Mouse (Mus musculus) neural tube, embryonic 11.5 days (tissue): Measurements from ENCODE around the gene Etv5. TPM values are rescaled to one million over a fixed set of nuclear protein-coding genes. Genes with fewer than 3 reads are reported as not detected.

Experiments used
- ATAC-seq: fragments of 200-750 bp; cut with Nextera tagmentation; 2 replicates; pipeline ENCODE4 v1.8.0; 2017; ENCODE audit warnings: moderate number of reproducible peaks, mild to moderate bottlenecking, moderate TSS enrichment, moderate library complexity; ENCODE audit not compliant: insufficient read depth, low FRiP score, low TSS enrichment
- DNase-seq: peaks from one replicate; pipeline ENCODE4 v3.0.0-alpha.2; 2015; ENCODE audit warnings: low spot score
- H3K27ac ChIP-seq: fragments of 300-500 bp; sonication (generic); 2 replicates; pipeline ENCODE4 v1.5.1; 2014; ENCODE audit warnings: low read depth, mild to moderate bottlenecking, low read length
- H3K27me3 ChIP-seq: fragments of 300-500 bp; sonication (generic); 2 replicates; pipeline ENCODE4 v1.6.1; 2014; ENCODE audit warnings: mild to moderate bottlenecking, low read length, mixed read lengths; ENCODE audit not compliant: control insufficient read depth, insufficient read depth
- H3K36me3 ChIP-seq: fragments of 300-500 bp; sonication (generic); 2 replicates; pipeline ENCODE4 v1.6.1; 2014; ENCODE audit warnings: mild to moderate bottlenecking, low read length, moderate library complexity, mixed read lengths; ENCODE audit not compliant: control insufficient read depth, insufficient read depth
- H3K4me1 ChIP-seq: fragments of 300-500 bp; sonication (generic); 2 replicates; pipeline ENCODE4 v1.6.1; 2014; ENCODE audit warnings: low read length, mixed read lengths; ENCODE audit not compliant: control insufficient read depth, insufficient read depth
- H3K4me2 ChIP-seq: fragments of 300-500 bp; sonication (generic); 2 replicates; pipeline ENCODE4 v1.6.1; 2014; ENCODE audit warnings: low read depth, mild to moderate bottlenecking, moderate library complexity
- H3K4me3 ChIP-seq: fragments of 300-500 bp; sonication (generic); 2 replicates; pipeline ENCODE4 v1.5.1; 2014; ENCODE audit warnings: low read depth, low read length
- H3K9ac ChIP-seq: fragments of 300-500 bp; sonication (generic); 2 replicates; pipeline ENCODE4 v1.6.1; 2014; ENCODE audit warnings: mild to moderate bottlenecking, low read length
- H3K9me3 ChIP-seq: fragments of 300-500 bp; sonication (generic); 2 replicates; pipeline ENCODE4 v1.6.1; 2016; ENCODE audit warnings: low read length; ENCODE audit not compliant: control insufficient read depth
- WGBS: fragments of 180-500 bp; shearing (Covaris S2); extraction: QIAGEN DNeasy Blood & Tissue Kit; methylation state at CpG from one replicate; pipeline ENCODE4 v1.1.7; 2014; 5-methylcytosine and 5-hydroxymethylcytosine counted together
- polyA plus RNA-seq: library from polyadenylated mRNA; unstranded; fragments of >200 nt; fragmentation: Nextera tagmentation; extraction: Ambion mirVana; gene quantifications from 2 replicates; pipeline ENCODE4 v1.2.1, GENCODE M21; 2014

Gene Etv5
- polyA plus RNA-seq, result 18.8 and 19.5 TPM in 2 replicates

DNA sequence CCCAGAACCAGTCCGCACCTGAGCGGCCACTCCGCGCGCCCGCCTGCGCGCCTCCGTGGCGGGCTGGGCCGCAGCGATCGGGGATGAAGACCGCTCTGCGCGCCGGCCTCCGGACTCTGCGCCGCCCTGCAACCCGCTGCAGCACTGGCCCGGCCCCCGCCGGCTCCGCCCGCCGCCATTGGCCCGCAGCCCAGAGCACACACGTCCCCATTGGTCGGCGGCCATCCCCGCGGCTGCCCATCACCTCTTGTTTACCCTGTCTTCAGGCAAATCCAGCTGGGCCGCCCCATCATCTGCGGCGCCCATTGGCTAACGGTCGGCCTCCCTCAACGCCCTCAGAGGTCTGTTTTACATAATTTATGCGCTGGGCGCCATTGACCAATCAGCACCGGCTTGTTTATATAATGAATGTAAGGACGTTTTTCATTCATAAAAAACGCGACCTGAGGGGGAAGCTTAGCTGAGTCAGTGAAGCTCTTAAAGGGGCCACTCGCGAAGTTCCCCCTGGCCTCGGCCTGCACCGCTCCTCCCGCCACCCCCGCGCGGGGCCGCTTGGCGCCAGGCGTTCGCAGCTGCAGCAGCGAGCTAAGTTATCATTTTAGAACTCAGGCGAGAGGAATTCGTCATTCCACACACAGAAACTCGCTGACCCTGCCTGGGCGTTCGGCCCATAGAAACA lies at the start of gene Etv5:
TSS of gene Etv5 (minus strand) at position 221 of the 679 bp plus-strand sequence.
- H3K4me2 ChIP-seq, result peak within 1 kb of the TSS; percentile 99
- H3K4me1 ChIP-seq, result peaks cover 8% of the 10 kb centered on the region
- H3K36me3 ChIP-seq, result no peaks in the 10 kb centered on the region
- peak; percentile 99 for ATAC-seq
- WGBS, result 0% methylated on average over 55 of the region's 63 CpGs
- no peak within 1 kb of the TSS for H3K27ac ChIP-seq
- peak; percentile 99 for DNase-seq
- peak within 1 kb of the TSS; percentile 64 for H3K4me3 ChIP-seq
- H3K27me3 ChIP-seq, result peaks cover 14% of the 10 kb centered on the region
- no peaks in the 10 kb centered on the region for H3K9me3 ChIP-seq
- peak within 1 kb of the TSS; percentile 61 for H3K9ac ChIP-seq

DNA sequence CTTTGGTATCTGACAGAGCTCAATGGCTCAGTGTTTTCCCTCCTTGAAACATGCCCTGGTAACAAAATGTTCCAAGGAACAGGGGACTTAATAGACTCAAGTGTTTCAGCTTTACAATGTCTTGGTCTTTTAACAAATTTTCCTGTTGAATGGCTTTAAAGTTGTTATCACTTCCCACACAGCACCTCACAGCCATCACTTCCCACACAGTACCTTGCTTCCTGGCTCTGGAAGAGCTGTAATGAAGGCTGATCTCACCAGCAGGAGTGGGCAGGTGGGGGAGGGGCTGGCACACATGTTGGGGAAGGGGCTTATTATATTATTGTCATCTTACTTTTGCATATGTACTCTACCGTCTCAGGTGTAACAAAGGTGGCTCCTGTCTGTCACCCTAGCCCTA lies 44.4 kb upstream of the Etv5 start:
- no peak overlapping the region for H3K27ac ChIP-seq
- no peak overlapping the region for H3K4me2 ChIP-seq
- H3K9ac ChIP-seq, result no peak overlapping the region
- ATAC-seq (no peak), DNase-seq (no peak)
- WGBS, result 83% methylated on average over 1 of the region's 1 CpGs
- H3K4me1 ChIP-seq, result no peaks in the 10 kb centered on the region
- no peak overlapping the region for H3K4me3 ChIP-seq
- H3K9me3 ChIP-seq, result no peaks in the 10 kb centered on the region
- no peaks in the 10 kb centered on the region for H3K36me3 ChIP-seq
- no peaks in the 10 kb centered on the region for H3K27me3 ChIP-seq

DNA sequence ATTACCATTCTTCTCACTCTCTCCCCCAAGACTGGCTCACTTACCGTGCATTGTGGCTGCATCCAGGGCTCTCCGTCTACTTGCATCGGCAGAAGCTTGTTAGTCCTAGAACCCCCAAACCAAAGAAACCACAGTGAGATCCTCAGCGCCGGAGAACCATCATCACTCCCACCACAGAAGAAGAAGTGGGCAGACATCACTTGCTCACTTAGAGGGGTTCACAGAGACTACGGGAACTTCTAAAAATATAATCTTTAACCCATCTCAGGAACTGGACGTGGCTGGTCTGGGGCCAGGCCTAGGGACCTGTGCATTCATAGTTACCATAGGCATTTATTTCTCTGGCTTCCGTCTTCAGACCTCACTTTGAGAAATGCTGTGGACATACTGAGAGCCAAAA lies 39.8 kb upstream of the Etv5 start:
- 95% methylated on average over 8 of the region's 8 CpGs for WGBS
- Histone ChIP-seq H3K4me2 (no peak overlapping the region), H3K27me3 (no peaks in the 10 kb centered on the region), H3K27ac (no peak overlapping the region), H3K9ac (no peak overlapping the region), H3K9me3 (no peaks in the 10 kb centered on the region), H3K4me3 (no peak overlapping the region), H3K36me3 (no peaks in the 10 kb centered on the region), H3K4me1 (no peaks in the 10 kb centered on the region)
- no peak for DNase-seq
- ATAC-seq, result no peak

DNA sequence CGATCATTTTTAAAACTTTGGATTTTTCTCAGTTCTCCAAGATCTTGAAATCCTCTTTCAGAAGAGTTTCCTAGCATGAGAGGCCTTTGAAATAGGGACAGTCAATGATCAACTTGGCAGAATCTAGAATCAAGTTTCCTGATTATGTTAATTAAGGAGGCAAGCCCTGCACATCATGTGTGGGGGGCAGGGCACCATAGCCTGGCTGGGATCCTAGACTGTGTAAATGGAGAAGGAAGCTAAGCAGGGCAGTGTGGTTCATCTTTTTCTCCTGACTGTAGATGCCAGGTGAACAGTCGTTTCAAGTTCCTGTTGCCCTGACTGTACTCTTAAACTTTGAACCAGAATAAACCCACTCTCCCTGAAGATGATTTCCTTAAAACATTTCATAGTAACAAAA lies 32.2 kb upstream of the Etv5 start:
- H3K4me1 ChIP-seq, result no peaks in the 10 kb centered on the region
- H3K9ac ChIP-seq, result no peak overlapping the region
- no peak for DNase-seq
- no peaks in the 10 kb centered on the region for H3K36me3 ChIP-seq
- no peaks in the 10 kb centered on the region for H3K27me3 ChIP-seq
- H3K9me3 ChIP-seq, result no peaks in the 10 kb centered on the region
- no peak overlapping the region for H3K4me2 ChIP-seq
- H3K4me3 ChIP-seq, result no peak overlapping the region
- ATAC-seq, result no peak
- 84% methylated on average over 2 of the region's 2 CpGs for WGBS
- H3K27ac ChIP-seq, result no peak overlapping the region

DNA sequence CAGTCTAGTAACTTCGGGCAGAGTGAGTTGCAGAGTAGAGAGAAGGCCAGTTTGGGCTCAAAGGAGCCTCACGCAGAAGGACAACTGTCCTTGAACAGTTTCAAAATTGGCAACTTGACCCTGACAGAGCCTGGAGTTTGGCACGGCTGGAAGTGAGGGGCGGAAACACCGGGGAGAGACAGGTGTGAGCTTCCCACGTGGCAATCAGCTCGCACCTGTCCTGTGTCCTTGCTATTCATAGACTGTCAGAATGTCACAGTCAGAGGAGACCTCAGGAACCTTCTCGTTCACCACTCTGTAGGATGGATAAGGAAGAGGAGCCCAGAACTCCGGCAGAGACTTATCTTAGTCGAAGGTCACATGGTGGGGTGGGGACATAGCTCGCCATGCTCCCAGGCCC lies 29.9 kb upstream of the Etv5 start:
- Histone ChIP-seq H3K27me3 (no peaks in the 10 kb centered on the region), H3K4me2 (no peak overlapping the region), H3K4me3 (no peak overlapping the region), H3K9ac (no peak overlapping the region), H3K4me1 (no peaks in the 10 kb centered on the region), H3K36me3 (no peaks in the 10 kb centered on the region), H3K9me3 (no peaks in the 10 kb centered on the region), H3K27ac (no peak overlapping the region)
- ATAC-seq (no peak), DNase-seq (no peak)
- WGBS, result 87% methylated on average over 11 of the region's 11 CpGs

DNA sequence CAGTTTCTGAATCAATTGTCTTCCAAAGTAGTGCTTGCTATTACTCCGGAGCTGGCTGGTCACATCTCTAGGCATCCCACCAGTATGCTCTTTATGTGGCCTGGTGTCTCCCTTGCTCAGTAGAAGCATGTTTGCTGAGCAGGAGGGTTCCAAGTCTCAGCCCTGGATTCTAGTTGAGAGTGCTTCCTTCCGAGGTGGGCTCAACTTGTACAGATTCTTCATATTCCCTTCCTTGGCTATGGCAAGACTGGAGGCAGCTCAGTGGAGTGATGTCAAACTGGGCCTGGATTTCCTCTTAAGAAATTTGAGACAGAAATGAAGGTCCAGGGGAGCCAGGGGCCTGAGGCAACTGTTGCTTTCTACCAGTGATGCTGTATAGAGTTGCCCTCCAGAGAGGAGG lies 27.6 kb upstream of the Etv5 start:
- Histone ChIP-seq H3K9ac (no peak overlapping the region), H3K4me1 (no peaks in the 10 kb centered on the region), H3K9me3 (no peaks in the 10 kb centered on the region), H3K36me3 (no peaks in the 10 kb centered on the region), H3K27ac (no peak overlapping the region), H3K4me3 (no peak overlapping the region), H3K4me2 (no peak overlapping the region), H3K27me3 (no peaks in the 10 kb centered on the region)
- 98% methylated on average over 2 of the region's 2 CpGs for WGBS
- DNase-seq (no peak), ATAC-seq (no peak)

DNA sequence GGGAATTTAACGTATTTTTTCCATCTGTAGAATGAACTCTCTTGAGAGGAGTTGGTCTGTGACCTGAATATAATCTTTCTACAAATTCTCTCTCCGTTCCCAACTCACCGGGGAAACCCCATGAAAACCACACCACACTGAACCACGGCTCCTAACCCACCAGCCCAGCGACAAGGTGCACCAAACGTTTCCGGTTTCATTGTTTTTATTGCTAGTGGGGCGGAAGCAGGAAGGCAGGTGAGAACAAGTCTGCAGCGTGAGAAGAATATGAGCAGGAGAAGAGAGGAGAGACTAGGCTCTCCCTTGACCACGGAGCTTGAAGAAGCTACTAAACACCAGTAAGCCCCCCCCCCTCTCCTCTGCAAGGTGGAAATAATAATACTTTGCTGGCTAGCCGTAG lies 26.9 kb upstream of the Etv5 start:
- Histone ChIP-seq H3K4me1 (no peaks in the 10 kb centered on the region), H3K9ac (no peak overlapping the region), H3K27me3 (no peaks in the 10 kb centered on the region), H3K4me2 (no peak overlapping the region), H3K9me3 (no peaks in the 10 kb centered on the region), H3K4me3 (no peak overlapping the region), H3K36me3 (no peaks in the 10 kb centered on the region), H3K27ac (no peak overlapping the region)
- DNase-seq, result no peak
- WGBS, result 81% methylated on average over 11 of the region's 11 CpGs
- ATAC-seq, result no peak

DNA sequence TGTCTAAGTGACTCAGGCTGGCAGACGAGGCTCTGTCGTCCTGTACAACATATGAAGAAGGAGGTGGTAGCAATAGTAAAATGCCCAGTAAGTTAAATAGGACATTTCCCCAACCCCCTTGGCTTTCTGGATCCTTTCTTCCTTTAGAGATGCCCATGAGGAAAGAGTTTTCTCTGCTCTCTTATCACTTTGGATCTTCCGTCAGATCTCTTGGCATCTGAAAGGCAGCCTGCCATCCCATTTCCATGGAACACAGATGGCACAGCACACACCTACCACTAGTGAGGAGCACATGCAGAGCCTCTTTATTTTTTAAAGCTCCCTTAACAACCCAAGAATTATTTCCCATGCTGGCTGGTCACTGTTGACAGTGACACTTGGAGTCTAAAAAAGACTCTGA lies 22.7 kb upstream of the Etv5 start:
- Histone ChIP-seq H3K4me1 (no peaks in the 10 kb centered on the region), H3K9me3 (no peaks in the 10 kb centered on the region), H3K27me3 (no peaks in the 10 kb centered on the region), H3K27ac (no peak overlapping the region), H3K4me3 (no peak overlapping the region), H3K4me2 (no peak overlapping the region), H3K9ac (no peak overlapping the region), H3K36me3 (no peaks in the 10 kb centered on the region)
- 91% methylated on average over 3 of the region's 3 CpGs for WGBS
- DNase-seq, result no peak
- ATAC-seq, result no peak

DNA sequence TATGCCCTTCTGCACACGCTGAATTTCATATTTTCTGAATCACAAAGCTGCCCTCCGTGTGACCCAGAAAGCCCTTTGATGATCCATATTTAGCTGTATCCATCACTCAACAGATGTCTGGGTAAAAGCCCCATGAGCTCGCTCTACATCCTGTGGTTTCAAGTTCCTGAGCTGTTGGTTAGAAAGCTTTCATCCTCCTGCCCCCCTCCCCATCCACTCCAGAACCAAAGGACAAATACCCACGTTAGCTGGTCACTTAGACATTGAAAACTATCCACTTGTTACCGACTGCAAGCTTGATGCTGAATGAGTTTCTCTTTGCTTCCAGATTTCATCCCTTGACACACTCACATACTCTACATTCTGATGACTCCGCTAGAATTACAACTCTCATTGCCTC lies 22.2 kb upstream of the Etv5 start:
- ATAC-seq (no peak), DNase-seq (no peak)
- H3K9ac ChIP-seq, result no peak overlapping the region
- no peaks in the 10 kb centered on the region for H3K4me1 ChIP-seq
- no peaks in the 10 kb centered on the region for H3K9me3 ChIP-seq
- no peaks in the 10 kb centered on the region for H3K27me3 ChIP-seq
- H3K4me2 ChIP-seq, result no peak overlapping the region
- no peaks in the 10 kb centered on the region for H3K36me3 ChIP-seq
- WGBS, result 72% methylated on average over 6 of the region's 6 CpGs
- no peak overlapping the region for H3K4me3 ChIP-seq
- H3K27ac ChIP-seq, result no peak overlapping the region
